Mouse (Mus musculus) heart, postnatal 0 days (tissue): ENCODE results near the gene Mapk7. TPM values are rescaled to one million over a fixed set of nuclear protein-coding genes. Genes with fewer than 3 reads are reported as not detected.

Experiments
- ATAC-seq: fragments of 200-750 bp; cut with Nextera tagmentation; 2 replicates; pipeline ENCODE4 v1.8.0; 2017; ENCODE audit warnings: low read depth, moderate number of reproducible peaks, moderate library complexity; ENCODE audit not compliant: insufficient read depth
- DNase-seq: peaks from one replicate; pipeline ENCODE4 v3.0.0-alpha.2; 2016; ENCODE audit warnings: low spot score
- H3K27ac ChIP-seq: fragments of 300-500 bp; sonication (generic); 2 replicates; pipeline ENCODE4 v1.5.1; 2014; ENCODE audit warnings: low read depth, mild to moderate bottlenecking
- H3K27me3 ChIP-seq: fragments of 300-500 bp; sonication (generic); 2 replicates; pipeline ENCODE4 v1.6.1; 2014; ENCODE audit warnings: low read length, mixed read lengths; ENCODE audit not compliant: control insufficient read depth, insufficient read depth
- H3K36me3 ChIP-seq: fragments of 300-500 bp; sonication (generic); replicated peaks from 2 replicates; pipeline ENCODE4 v1.6.1; 2014; ENCODE audit warnings: low read length, mixed read lengths; ENCODE audit not compliant: control insufficient read depth, insufficient read depth
- H3K4me1 ChIP-seq: fragments of 300-500 bp; sonication (generic); 2 replicates; pipeline ENCODE4 v1.6.1; 2014; ENCODE audit warnings: antibody characterized with exemption; ENCODE audit not compliant: control insufficient read depth, insufficient read depth
- H3K4me2 ChIP-seq: fragments of 300-500 bp; sonication (generic); 2 replicates; pipeline ENCODE4 v1.6.1; 2014; ENCODE audit warnings: low read depth, mild to moderate bottlenecking, low read length, moderate library complexity
- H3K4me3 ChIP-seq: fragments of 300-500 bp; sonication (generic); 2 replicates; pipeline ENCODE4 v1.5.1; 2014; ENCODE audit warnings: low read depth, low read length
- H3K9ac ChIP-seq: fragments of 300-500 bp; sonication (generic); replicated peaks from 2 replicates; pipeline ENCODE4 v1.6.1; 2014; ENCODE audit warnings: low read depth, low read length, mixed read lengths
- H3K9me3 ChIP-seq: fragments of 300-500 bp; sonication (generic); replicated peaks from 2 replicates; pipeline ENCODE4 v1.6.1; 2016; ENCODE audit warnings: low read length; ENCODE audit not compliant: control insufficient read depth
- CTCF ChIP-seq: IDR thresholded peaks from 2 replicates; pipeline ENCODE4 v1.5.1; 2016; ENCODE audit warnings: antibody characterized with exemption, control low read depth, low read depth
- EP300 ChIP-seq: IDR thresholded peaks from 2 replicates; pipeline ENCODE4 v1.6.1; 2016; ENCODE audit warnings: antibody characterized with exemption, low read depth
- WGBS: fragments of 180-500 bp; shearing (Covaris S2); extraction: QIAGEN DNeasy Blood & Tissue Kit; methylation state at CpG from one replicate; pipeline ENCODE4 v1.1.7; 2014; 5-methylcytosine and 5-hydroxymethylcytosine counted together
- polyA plus RNA-seq: library from polyadenylated mRNA; unstranded; fragments of >200 nt; fragmentation: Nextera tagmentation; extraction: Ambion mirVana; gene quantifications from 2 replicates; pipeline ENCODE4 v1.2.1, GENCODE M21; 2015
- total RNA-seq: library from RNA; depleted of rRNA; stranded (reverse); fragments of >200 nt; gene quantifications from 2 replicates; pipeline ENCODE4 v1.2.3, GENCODE M21; 2014; ENCODE audit warnings: low replicate concordance

Mapk7 gene
- total and polyA plus RNA-seq, 2 experiments from 2014 or later: 12.5 to 33.5 TPM

DNA sequence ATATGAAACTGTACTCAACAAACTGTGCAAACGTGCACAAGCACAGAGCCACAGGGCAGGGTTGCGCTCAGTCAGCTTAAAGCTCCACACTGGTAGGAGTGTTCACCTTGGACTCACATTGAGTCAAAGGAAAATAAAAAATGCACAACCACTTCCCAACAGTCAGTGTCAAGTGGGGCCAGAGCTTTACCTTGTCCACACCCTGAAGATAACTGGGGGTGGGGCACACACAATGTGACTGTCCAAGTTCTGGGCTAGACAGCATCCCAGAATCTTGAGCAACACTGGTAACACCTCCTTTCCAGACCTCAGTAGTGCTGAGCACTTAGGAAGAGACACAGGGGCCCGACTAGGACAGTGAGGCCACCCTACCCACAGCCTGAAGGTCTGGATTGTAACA is 24.7 kb upstream of the Mapk7 start:
- no peak for ATAC-seq
- H3K9me3 ChIP-seq: no peaks in the 10 kb centered on the region
- no peak overlapping the region for H3K4me2 ChIP-seq
- H3K4me3 ChIP-seq: no peak overlapping the region
- TF ChIP-seq EP300: no peak
- no peak for TF ChIP-seq CTCF
- H3K27ac ChIP-seq: no peak overlapping the region
- H3K27me3 ChIP-seq: no peaks in the 10 kb centered on the region
- peaks cover 50% of the 10 kb centered on the region for H3K36me3 ChIP-seq
- peaks cover 11% of the 10 kb centered on the region for H3K4me1 ChIP-seq
- WGBS: 69% methylated on average over 3 of the region's 3 CpGs
- DNase-seq: no peak
- no peak overlapping the region for H3K9ac ChIP-seq

DNA sequence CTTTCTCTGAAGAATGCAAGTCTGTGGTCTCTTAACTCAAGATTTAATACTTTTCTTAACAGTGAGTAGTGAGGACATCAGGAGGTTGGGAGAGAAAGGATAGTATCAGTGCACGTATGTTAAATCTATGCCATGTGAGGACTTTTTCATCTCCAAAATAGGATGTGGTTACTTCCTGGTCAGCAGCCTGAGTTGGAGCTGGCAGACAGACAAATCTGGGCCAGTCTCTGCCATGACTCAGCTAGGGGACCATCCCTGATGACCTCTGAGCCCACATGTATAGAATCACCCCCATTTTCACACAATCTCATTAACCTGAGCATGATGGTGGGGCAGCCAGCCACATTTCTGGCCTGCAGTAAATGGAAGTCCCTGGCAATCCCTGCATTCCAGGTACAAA is 23.8 kb upstream of the Mapk7 start:
- Histone ChIP-seq H3K4me1 (peaks cover 11% of the 10 kb centered on the region), H3K9ac (no peak overlapping the region), H3K27ac (no peak overlapping the region), H3K4me2 (no peak overlapping the region), H3K36me3 (peaks cover 52% of the 10 kb centered on the region), H3K9me3 (no peaks in the 10 kb centered on the region), H3K27me3 (no peaks in the 10 kb centered on the region), H3K4me3 (no peak overlapping the region)
- 74% methylated on average over 1 of the region's 1 CpGs for WGBS
- DNase-seq: no peak
- TF ChIP-seq EP300 (no peak), CTCF (no peak)
- no peak for ATAC-seq

GRCm38 (mm10) chr11:61514953-61515352 is 20.7 kb upstream of the Mapk7 start:
- TF ChIP-seq CTCF (peak; percentile 51; the same call in 1 of the 2 replicates), EP300 (no peak)
- peaks cover 11% of the 10 kb centered on the region for H3K4me1 ChIP-seq
- H3K36me3 ChIP-seq: peaks cover 36% of the 10 kb centered on the region
- DNase-seq: peak; percentile 40
- no peaks in the 10 kb centered on the region for H3K27me3 ChIP-seq
- H3K4me2 ChIP-seq: no peak overlapping the region
- H3K4me3 ChIP-seq: no peak overlapping the region
- H3K9me3 ChIP-seq: no peaks in the 10 kb centered on the region
- WGBS: 52% methylated on average over 3 of the region's 3 CpGs
- no peak overlapping the region for H3K9ac ChIP-seq
- peak; percentile 24; the same call in 1 of the 2 replicates for ATAC-seq
- no peak overlapping the region for H3K27ac ChIP-seq

GRCm38 (mm10) chr11:61504713-61505257 is 10.6 kb upstream of the Mapk7 start, which contains the start of gene B9d1:
B9d1 (plus strand) TSS chr11:61505144.
- ATAC-seq: peak; percentile 94
- peak within 1 kb of the TSS; percentile 59 for H3K4me2 ChIP-seq
- under 1% methylated on average over 39 of the region's 39 CpGs for WGBS
- H3K27ac ChIP-seq: peak within 1 kb of the TSS; percentile 65
- no peaks in the 10 kb centered on the region for H3K36me3 ChIP-seq
- DNase-seq: peak; percentile 89
- H3K4me1 ChIP-seq: no peaks in the 10 kb centered on the region
- TF ChIP-seq CTCF: peak; percentile 96
- TF ChIP-seq EP300: no peak
- H3K27me3 ChIP-seq: no peaks in the 10 kb centered on the region
- peak within 1 kb of the TSS; percentile 58 for H3K4me3 ChIP-seq
- H3K9ac ChIP-seq: peak within 1 kb of the TSS; percentile 45
- no peaks in the 10 kb centered on the region for H3K9me3 ChIP-seq

GRCm38 (mm10) chr11:61503933-61504332 is 9.7 kb upstream of the Mapk7 start:
- ATAC-seq: no peak
- WGBS: 81% methylated on average over 8 of the region's 8 CpGs

More at GRCm38 (mm10) chr11:61503933-61504332, 9.7 kb upstream of the Mapk7 start:
- Histone ChIP-seq H3K27me3 (no peaks in the 10 kb centered on the region), H3K9ac (no peak overlapping the region), H3K4me2 (no peak overlapping the region), H3K36me3 (no peaks in the 10 kb centered on the region), H3K4me1 (no peaks in the 10 kb centered on the region), H3K27ac (no peak overlapping the region), H3K4me3 (no peak overlapping the region), H3K9me3 (no peaks in the 10 kb centered on the region)
- TF ChIP-seq EP300: no peak
- no peak for TF ChIP-seq CTCF
- DNase-seq: no peak
